Mouse (Mus musculus) stomach, postnatal 0 days (tissue): ENCODE data around the gene Zp3r.

Source experiments
- CTCF ChIP-seq: IDR thresholded peaks from 2 replicates; pipeline ENCODE4 v1.5.1; 2016; ENCODE audit warnings: antibody characterized with exemption, low read depth, mild to moderate bottlenecking, moderate library complexity
- EP300 ChIP-seq: optimal IDR thresholded peaks from 2 replicates; pipeline ENCODE3; 2016; ENCODE audit warnings: antibody characterized with exemption

- TF ChIP-seq EP300 (no peak), CTCF (no peak)
Measured at GRCm38 (mm10) chr1:130551407-130552249, 77.8 kb downstream of the Zp3r start.
